ENCODE assay signal across 9 mouse cellular contexts in the genomic region with DNA sequence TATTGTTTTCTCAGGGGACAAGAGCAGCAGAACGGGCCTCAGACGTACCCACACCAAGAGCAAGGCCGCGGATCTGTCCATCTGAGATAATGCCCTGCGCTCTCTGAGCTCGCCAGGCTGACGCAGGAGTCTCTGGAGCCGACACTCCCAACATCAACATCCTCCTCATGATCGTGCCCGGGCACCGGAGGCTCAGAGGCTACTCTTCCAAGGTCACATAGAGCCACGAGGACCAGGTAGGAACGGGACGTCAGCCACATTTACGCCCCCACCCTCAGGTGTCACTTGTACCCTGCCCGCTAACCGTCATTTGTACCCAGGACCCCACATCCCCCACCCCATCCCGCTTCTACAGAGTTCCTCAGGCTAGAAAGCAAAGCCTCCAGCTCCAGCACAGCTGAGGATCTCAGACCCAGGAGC. TPM values are rescaled to one million over a fixed set of nuclear protein-coding genes. Genes with fewer than 3 reads are reported as not detected.
DNase-seq lines count a peak whose midpoint lies in the region; ATAC-seq and TF ChIP-seq lines count a peak whose summit lies in the region.
"Had no signal": no experiment of that assay in that cellular context is flagged by ENCODE, and none has a peak within 500 bp of the region (broad histone marks: within the 10 kb centered on the region; RNA-seq: fewer than 3 reads in every experiment).

No protein-coding gene starts in this region.

- H3K27ac ChIP-seq in gastrocnemius, adult 2 months: peak overlapping the region; percentile 97
- peak overlapping the region; percentile 56 for H3K27ac ChIP-seq in embryonic facial prominence, embryonic 11.5 days (replicated peaks; ENCODE audit: low read depth, low read length)
- H3K27ac ChIP-seq in intestine, embryonic 15.5 days: peak overlapping the region; percentile 84

- intact Hi-C loops in gastrocnemius, adult 2 months (cut with DNase I): no loop called here

- no peak for DNase-seq in gastrocnemius, adult 2 months
- no peak for DNase-seq in gastrocnemius, postnatal 25 days
- DNase-seq in CD4-positive, CD25-positive, alpha-beta regulatory T cell, adult 2 months (ENCODE audit: low read depth, low spot score): peak; percentile 54
- peak; percentile 48 for DNase-seq in embryonic facial prominence, embryonic 11.5 days (ENCODE audit: low spot score)
- peak; percentile 49 for DNase-seq in lung, postnatal 14 days
- DNase-seq in spleen, postnatal 4 days (ENCODE audit: low spot score in 2 of 2): peak; percentile 73 to 86
- no peak for DNase-seq in thymus, postnatal 10 days (ENCODE audit: low spot score in 2 of 2)

- no peaks in the 10 kb centered on the region for H3K9me3 ChIP-seq in embryonic facial prominence, embryonic 11.5 days (replicated peaks; ENCODE audit: control insufficient read depth, low read length)
- no peaks in the 10 kb centered on the region for H3K9me3 ChIP-seq in intestine, embryonic 15.5 days

- ATAC-seq in embryonic facial prominence, embryonic 11.5 days (replicated peaks; ENCODE audit: insufficient number of reproducible peaks, low FRiP score, low TSS enrichment, low read depth): peak; percentile 56
- peak; percentile 69 for ATAC-seq in intestine, embryonic 15.5 days

- peak overlapping the region; percentile 81 for H3K9ac ChIP-seq in embryonic facial prominence, embryonic 11.5 days (replicated peaks; ENCODE audit: low read length)
- peak overlapping the region; percentile 80 for H3K9ac ChIP-seq in intestine, embryonic 15.5 days

- 0% methylated on average over 18 of the region's 18 CpGs for WGBS in embryonic facial prominence, embryonic 11.5 days
- WGBS in intestine, embryonic 15.5 days: 0% methylated on average over 18 of the region's 18 CpGs

- H3K27me3 ChIP-seq in embryonic facial prominence, embryonic 11.5 days (ENCODE audit: control insufficient read depth, insufficient read depth, low read length): no peaks in the 10 kb centered on the region
- no peaks in the 10 kb centered on the region for H3K27me3 ChIP-seq in intestine, embryonic 15.5 days (replicated peaks)

- peak overlapping the region; percentile 90 for H3K4me3 ChIP-seq in gastrocnemius, adult 2 months
- peak overlapping the region; percentile 77 for H3K4me3 ChIP-seq in embryonic facial prominence, embryonic 11.5 days (ENCODE audit: low read depth, low read length)
- peak overlapping the region; percentile 75 for H3K4me3 ChIP-seq in intestine, embryonic 15.5 days (replicated peaks)

- peaks cover 3% of the 10 kb centered on the region; the same call in 1 of the 2 replicates for H3K4me1 ChIP-seq in embryonic facial prominence, embryonic 11.5 days (ENCODE audit: control insufficient read depth, insufficient read depth, low read length)
- H3K4me1 ChIP-seq in intestine, embryonic 15.5 days (replicated peaks): peaks cover 8% of the 10 kb centered on the region

- no peak for TF ChIP-seq CTCF in gastrocnemius, adult 2 months (IDR thresholded peaks at IDR 0.05)

- no peaks in the 10 kb centered on the region for H3K36me3 ChIP-seq in embryonic facial prominence, embryonic 11.5 days (replicated peaks; ENCODE audit: control insufficient read depth, insufficient read depth, low read depth, low read length)
- no peaks in the 10 kb centered on the region for H3K36me3 ChIP-seq in intestine, embryonic 15.5 days

- H3K4me2 ChIP-seq in embryonic facial prominence, embryonic 11.5 days (ENCODE audit: low read depth, low read length): peak overlapping the region; percentile 55
- peak overlapping the region; percentile 89 for H3K4me2 ChIP-seq in intestine, embryonic 15.5 days (replicated peaks)

RNA-seq across cellular contexts. Expression of a gene that starts 0.4 kb away (rescaled TPM):
- 1 to 10 TPM; 3.6 to 4.5 TPM for total RNA-seq in gastrocnemius, adult 2 months (2021)
- total RNA-seq in gastrocnemius, postnatal 25 days (2021): 1 to 10 TPM; 3.3 to 6.6 TPM
- polyA plus RNA-seq in embryonic facial prominence, embryonic 11.5 days (2014; fragmentation: Nextera tagmentation; extraction: Ambion mirVana): 81.2 and 88.3 TPM in 2 replicates
- 98.6 and 110 TPM in 2 replicates for polyA plus RNA-seq in intestine, embryonic 15.5 days (2015; fragmentation: Nextera tagmentation; extraction: Ambion mirVana)

RNA-seq across cellular contexts. Expression of a gene that starts 20.4 kb away (rescaled TPM):
- total RNA-seq in gastrocnemius, adult 2 months (2021): 10 to 100 TPM; 67.7 to 70.1 TPM
- 10 to 100 TPM; 58.9 to 61.8 TPM for total RNA-seq in gastrocnemius, postnatal 25 days (2021)
- 5.8 and 6.1 TPM in 2 replicates for polyA plus RNA-seq in embryonic facial prominence, embryonic 11.5 days (2014; fragmentation: Nextera tagmentation; extraction: Ambion mirVana)
- 12.5 and 12.6 TPM in 2 replicates for polyA plus RNA-seq in intestine, embryonic 15.5 days (2015; fragmentation: Nextera tagmentation; extraction: Ambion mirVana)

RNA-seq across cellular contexts. Expression of a gene that starts 26.2 kb away (rescaled TPM):
- total RNA-seq in gastrocnemius, adult 2 months (2021): not detected
- not detected for total RNA-seq in gastrocnemius, postnatal 25 days (2021)
- polyA plus RNA-seq in embryonic facial prominence, embryonic 11.5 days (2014; fragmentation: Nextera tagmentation; extraction: Ambion mirVana): not detected in 2 replicates
- not detected in 2 replicates for polyA plus RNA-seq in intestine, embryonic 15.5 days (2015; fragmentation: Nextera tagmentation; extraction: Ambion mirVana)
- total RNA-seq: left cerebral cortex, postnatal 25 days had no signal

RNA-seq across cellular contexts. Expression of a gene that starts 27.2 kb away (rescaled TPM):
- total RNA-seq in gastrocnemius, adult 2 months (2021): 1 to 10 TPM; 1.5 TPM
- total RNA-seq in gastrocnemius, postnatal 25 days (2021): 1 to 10 TPM; 1.5 to 4.8 TPM
- polyA plus RNA-seq in embryonic facial prominence, embryonic 11.5 days (2014; fragmentation: Nextera tagmentation; extraction: Ambion mirVana): 48.0 and 53.4 TPM in 2 replicates
- polyA plus RNA-seq in intestine, embryonic 15.5 days (2015; fragmentation: Nextera tagmentation; extraction: Ambion mirVana): 44.6 and 49.8 TPM in 2 replicates

RNA-seq across cellular contexts. Expression of a gene that starts 27.6 kb away (rescaled TPM):
- 1 to 10 TPM; 1.3 to 1.6 TPM for total RNA-seq in gastrocnemius, adult 2 months (2021)
- 1 to 10 TPM; 1.9 to 2.1 TPM for total RNA-seq in gastrocnemius, postnatal 25 days (2021)
- polyA plus RNA-seq in embryonic facial prominence, embryonic 11.5 days (2014; fragmentation: Nextera tagmentation; extraction: Ambion mirVana): 3.4 and 4.1 TPM in 2 replicates
- 3.9 and 4.3 TPM in 2 replicates for polyA plus RNA-seq in intestine, embryonic 15.5 days (2015; fragmentation: Nextera tagmentation; extraction: Ambion mirVana)

Comparison
In these comparisons a context has a peak if more than half of its experiments do, and no peak if none do; other contexts are left out.
1. DNase-seq: peak in CD4-positive, CD25-positive, alpha-beta regulatory T cell, adult 2 months (single experiment), embryonic facial prominence, embryonic 11.5 days (single experiment), lung, postnatal 14 days (single experiment) and spleen, postnatal 4 days (2 of 2); none in gastrocnemius, adult 2 months (single experiment), gastrocnemius, postnatal 25 days (single experiment) and thymus, postnatal 10 days (0 of 2).
2. Peak in every context shown above with its lines, with median percentiles within 50 percentile points of each other: H3K27ac ChIP-seq and H3K4me3 ChIP-seq.